Mouse (Mus musculus): ENCODE results near the gene Tsku. TPM values are rescaled to one million over a fixed set of nuclear protein-coding genes. Genes with fewer than 3 reads are reported as not detected.

Tsku gene
- polyA plus RNA-seq (2014; fragmentation: Nextera tagmentation; extraction: Ambion mirVana), result 12.8 and 14.5 TPM in 2 replicates

DNA sequence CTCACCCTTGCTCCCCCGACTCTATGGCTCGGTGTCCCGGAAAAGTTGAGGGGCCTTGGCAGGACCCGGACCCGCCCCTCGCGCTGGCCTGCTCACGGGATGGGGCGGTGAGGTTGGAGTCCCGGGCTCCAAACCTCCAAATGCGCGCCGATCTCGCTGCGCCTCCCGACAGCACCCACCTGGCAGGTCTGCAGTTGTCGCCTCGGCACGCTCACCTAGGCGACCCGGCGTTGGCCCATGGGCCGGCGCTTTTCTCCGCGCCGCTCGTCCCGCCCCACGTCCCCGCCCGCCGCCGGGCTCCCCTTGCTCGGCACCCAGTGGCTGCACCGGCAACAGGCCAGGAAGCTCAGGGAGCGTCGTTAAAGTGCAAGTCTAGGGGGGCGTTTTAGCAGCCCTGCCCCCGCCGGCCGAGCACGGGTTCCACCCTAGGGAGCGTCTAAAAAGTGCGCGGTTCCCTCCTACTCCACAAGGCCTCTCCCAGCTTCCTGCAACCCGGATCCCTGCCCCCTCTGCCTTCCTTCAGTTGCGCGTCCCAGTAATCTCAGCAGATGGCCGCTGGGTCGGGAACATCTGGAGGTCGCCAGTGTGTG is at the start of gene Tsku:
Gene Tsku (minus strand): TSS at position 266 of the 590 bp plus-strand sequence.
- DNase-seq (ENCODE audit: low spot score) (peak; percentile 95), ATAC-seq (replicated peaks; ENCODE audit: low FRiP score, low TSS enrichment, low read depth) (peak; percentile 94)
- Histone ChIP-seq H3K27ac (ENCODE audit: low read depth) (peak within 1 kb of the TSS; percentile 75), H3K27me3 (replicated peaks; ENCODE audit: control insufficient read depth, insufficient read depth, low read length) (no peaks in the 10 kb centered on the region), H3K4me3 (ENCODE audit: low read depth, low read length) (peak within 1 kb of the TSS; percentile 75), H3K9me3 (ENCODE audit: control insufficient read depth, low read length) (no peaks in the 10 kb centered on the region), H3K4me2 (ENCODE audit: low read length) (peak within 1 kb of the TSS; percentile 84), H3K4me1 (replicated peaks; ENCODE audit: control insufficient read depth, insufficient read depth, low read length) (peaks cover 23% of the 10 kb centered on the region), H3K36me3 (ENCODE audit: control insufficient read depth, insufficient read depth, low read length) (no peaks in the 10 kb centered on the region), H3K9ac (ENCODE audit: low read length) (peak within 1 kb of the TSS; percentile 76)
- WGBS, result under 1% methylated on average over 52 of the region's 52 CpGs

- Histone ChIP-seq H3K9ac (ENCODE audit: low read length) (no peak overlapping the region), H3K4me1 (replicated peaks; ENCODE audit: control insufficient read depth, insufficient read depth, low read length) (no peaks in the 10 kb centered on the region), H3K9me3 (ENCODE audit: control insufficient read depth, low read length) (no peaks in the 10 kb centered on the region), H3K36me3 (ENCODE audit: control insufficient read depth, insufficient read depth, low read length) (no peaks in the 10 kb centered on the region), H3K27ac (ENCODE audit: low read depth) (no peak overlapping the region), H3K4me2 (ENCODE audit: low read length) (no peak overlapping the region), H3K27me3 (replicated peaks; ENCODE audit: control insufficient read depth, insufficient read depth, low read length) (no peaks in the 10 kb centered on the region), H3K4me3 (ENCODE audit: low read depth, low read length) (no peak overlapping the region)
- no peak for ATAC-seq (replicated peaks; ENCODE audit: low FRiP score, low TSS enrichment, low read depth)
- WGBS, result 78% methylated on average over 5 of the region's 5 CpGs
- DNase-seq (ENCODE audit: low spot score), result no peak
These were observed 46.5 kb upstream of the Tsku start for GRCm38 (mm10) chr7:98407615-98408014.

DNA sequence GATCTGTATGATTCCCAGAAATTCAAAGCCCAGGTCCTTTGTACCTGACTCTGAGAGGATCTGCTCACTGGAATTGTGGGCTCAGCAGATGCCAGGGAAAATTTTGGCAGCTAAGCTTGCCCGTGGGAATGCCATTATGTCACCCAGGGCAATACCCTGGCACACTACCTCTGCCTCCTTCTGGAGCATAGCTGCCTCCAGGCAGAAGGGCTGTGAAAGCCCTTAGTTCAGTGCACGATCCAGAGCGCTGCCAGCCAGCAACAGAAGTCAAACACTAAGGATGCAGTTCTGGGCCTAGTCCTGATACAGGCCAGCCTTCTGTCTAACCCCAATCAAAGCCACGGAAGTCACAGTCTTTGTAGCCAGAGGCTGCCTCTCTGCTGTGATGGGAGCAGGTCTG is 42.9 kb upstream of the Tsku start:
- Histone ChIP-seq H3K9me3 (ENCODE audit: control insufficient read depth, low read length) (no peaks in the 10 kb centered on the region), H3K27ac (ENCODE audit: low read depth) (no peak overlapping the region), H3K4me2 (ENCODE audit: low read length) (no peak overlapping the region), H3K4me3 (ENCODE audit: low read depth, low read length) (no peak overlapping the region), H3K9ac (ENCODE audit: low read length) (no peak overlapping the region), H3K4me1 (replicated peaks; ENCODE audit: control insufficient read depth, insufficient read depth, low read length) (no peaks in the 10 kb centered on the region), H3K27me3 (replicated peaks; ENCODE audit: control insufficient read depth, insufficient read depth, low read length) (no peaks in the 10 kb centered on the region), H3K36me3 (ENCODE audit: control insufficient read depth, insufficient read depth, low read length) (no peaks in the 10 kb centered on the region)
- ATAC-seq (replicated peaks; ENCODE audit: low FRiP score, low TSS enrichment, low read depth), result no peak
- WGBS, result 81% methylated on average over 4 of the region's 4 CpGs
- DNase-seq (ENCODE audit: low spot score), result no peak

DNA sequence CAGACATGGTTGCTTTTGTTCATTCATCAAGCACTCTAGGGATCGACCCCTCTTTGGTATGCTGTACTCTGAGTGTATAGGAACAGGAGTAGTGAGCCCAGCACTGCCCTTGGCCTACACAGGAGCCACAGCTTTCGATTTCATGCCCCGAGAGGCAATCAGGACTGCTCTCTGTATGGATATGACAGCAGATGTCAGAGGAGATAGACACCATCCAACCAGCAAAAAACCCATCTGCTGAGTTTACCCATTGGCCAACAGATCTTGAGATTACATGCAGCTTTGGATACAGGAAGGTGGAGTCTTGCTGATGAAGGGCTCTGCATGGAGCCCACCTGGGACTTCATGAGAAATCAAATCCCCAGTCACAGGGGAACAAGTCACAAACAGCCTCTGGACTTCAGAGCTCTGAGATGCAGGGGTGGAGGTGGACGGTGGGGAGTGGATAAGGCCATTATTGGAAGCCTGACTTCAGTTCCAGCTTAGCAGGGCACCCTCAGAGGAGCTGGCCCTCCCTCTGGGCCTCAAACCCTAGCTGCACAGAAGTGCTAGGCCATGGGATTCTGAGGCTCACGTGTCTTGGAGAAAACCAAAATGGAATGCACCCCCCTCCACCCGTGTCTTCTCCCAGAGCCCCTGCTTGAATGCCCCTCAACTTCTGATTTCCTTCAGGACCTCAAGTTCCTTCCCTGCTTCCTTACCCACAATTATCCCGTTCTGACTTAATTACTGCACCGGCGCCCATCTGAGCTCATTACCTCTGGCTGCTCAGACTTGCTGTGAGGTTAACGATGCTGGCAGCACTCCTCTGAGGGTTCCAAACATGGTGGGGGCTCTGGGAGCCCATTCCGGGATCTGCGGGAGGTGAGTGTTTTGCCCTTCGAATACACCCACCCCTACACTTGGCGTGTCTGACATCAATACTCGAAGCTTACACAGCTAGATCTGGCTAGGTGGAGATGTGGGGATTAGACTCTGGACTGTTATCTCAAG is 41.8 kb upstream of the Tsku start:
- Histone ChIP-seq H3K4me2 (ENCODE audit: low read length) (no peak overlapping the region), H3K9me3 (ENCODE audit: control insufficient read depth, low read length) (no peaks in the 10 kb centered on the region), H3K4me3 (ENCODE audit: low read depth, low read length) (no peak overlapping the region), H3K9ac (ENCODE audit: low read length) (no peak overlapping the region), H3K36me3 (ENCODE audit: control insufficient read depth, insufficient read depth, low read length) (no peaks in the 10 kb centered on the region), H3K27ac (ENCODE audit: low read depth) (no peak overlapping the region), H3K27me3 (replicated peaks; ENCODE audit: control insufficient read depth, insufficient read depth, low read length) (no peaks in the 10 kb centered on the region), H3K4me1 (replicated peaks; ENCODE audit: control insufficient read depth, insufficient read depth, low read length) (no peaks in the 10 kb centered on the region)
- ATAC-seq (replicated peaks; ENCODE audit: low FRiP score, low TSS enrichment, low read depth), result no peak
- WGBS, result 70% methylated on average over 15 of the region's 15 CpGs
- DNase-seq (ENCODE audit: low spot score), result no peak

DNA sequence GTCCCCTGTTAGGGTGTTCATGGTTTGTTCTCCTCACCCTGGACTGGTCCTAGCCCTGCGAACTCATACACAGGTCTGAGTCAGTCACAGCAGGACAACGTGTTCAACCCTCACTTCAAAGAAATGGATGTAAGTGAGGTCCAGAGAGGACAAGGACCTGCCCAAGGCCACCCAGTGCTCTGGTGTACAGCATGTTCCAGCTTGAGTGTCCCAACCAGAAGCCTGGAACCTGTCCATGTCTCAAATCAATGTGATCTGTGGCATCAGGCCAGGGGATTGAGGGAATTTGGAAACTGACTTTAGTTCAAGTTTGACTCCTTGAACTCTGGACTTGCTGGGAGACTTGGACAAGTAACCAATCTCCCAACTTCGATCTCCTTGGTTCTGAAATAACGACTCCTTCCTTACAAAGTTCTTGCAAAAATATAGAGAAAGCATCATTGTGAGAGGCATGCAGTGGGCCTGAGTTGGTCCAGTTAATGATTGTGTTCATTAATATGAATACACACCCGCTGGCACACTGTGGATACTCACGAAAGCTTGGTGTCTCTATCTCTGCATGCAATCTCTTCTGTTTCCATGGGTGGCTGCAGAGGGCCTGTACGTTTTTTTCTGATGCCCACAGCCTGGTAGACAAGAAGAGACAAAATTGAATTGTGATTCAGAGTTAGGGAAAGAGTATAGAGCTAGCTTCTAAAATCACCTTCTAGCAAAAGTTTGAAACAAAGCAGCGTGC is 31.5 kb upstream of the Tsku start:
- Histone ChIP-seq H3K4me3 (ENCODE audit: low read depth, low read length) (no peak overlapping the region), H3K9ac (ENCODE audit: low read length) (no peak overlapping the region), H3K4me1 (replicated peaks; ENCODE audit: control insufficient read depth, insufficient read depth, low read length) (peaks cover 4% of the 10 kb centered on the region; the same call in 1 of the 2 replicates), H3K27ac (ENCODE audit: low read depth) (no peak overlapping the region), H3K9me3 (ENCODE audit: control insufficient read depth, low read length) (no peaks in the 10 kb centered on the region), H3K36me3 (ENCODE audit: control insufficient read depth, insufficient read depth, low read length) (no peaks in the 10 kb centered on the region), H3K27me3 (replicated peaks; ENCODE audit: control insufficient read depth, insufficient read depth, low read length) (no peaks in the 10 kb centered on the region), H3K4me2 (ENCODE audit: low read length) (no peak overlapping the region)
- DNase-seq (ENCODE audit: low spot score) (no peak), ATAC-seq (replicated peaks; ENCODE audit: low FRiP score, low TSS enrichment, low read depth) (no peak)
- 89% methylated on average over 8 of the region's 8 CpGs for WGBS

- H3K27me3 ChIP-seq (replicated peaks; ENCODE audit: control insufficient read depth, insufficient read depth, low read length), result no peaks in the 10 kb centered on the region
- no peak overlapping the region for H3K4me3 ChIP-seq (ENCODE audit: low read depth, low read length)
- WGBS, result 48% methylated on average over 7 of the region's 7 CpGs
- H3K27ac ChIP-seq (ENCODE audit: low read depth), result peak overlapping the region; percentile 52; the same call in 1 of the 2 replicates
- H3K9ac ChIP-seq (ENCODE audit: low read length), result no peak overlapping the region
- DNase-seq (ENCODE audit: low spot score), result no peak
- H3K9me3 ChIP-seq (ENCODE audit: control insufficient read depth, low read length), result no peaks in the 10 kb centered on the region
- H3K4me1 ChIP-seq (replicated peaks; ENCODE audit: control insufficient read depth, insufficient read depth, low read length), result peaks cover 4% of the 10 kb centered on the region; the same call in 1 of the 2 replicates
- ATAC-seq (replicated peaks; ENCODE audit: low FRiP score, low TSS enrichment, low read depth), result peak; percentile 51; the same call in 1 of the 2 replicates
- no peaks in the 10 kb centered on the region for H3K36me3 ChIP-seq (ENCODE audit: control insufficient read depth, insufficient read depth, low read length)
- H3K4me2 ChIP-seq (ENCODE audit: low read length), result no peak overlapping the region
These were observed 30.3 kb upstream of the Tsku start for GRCm38 (mm10) chr7:98391351-98391936.

DNA sequence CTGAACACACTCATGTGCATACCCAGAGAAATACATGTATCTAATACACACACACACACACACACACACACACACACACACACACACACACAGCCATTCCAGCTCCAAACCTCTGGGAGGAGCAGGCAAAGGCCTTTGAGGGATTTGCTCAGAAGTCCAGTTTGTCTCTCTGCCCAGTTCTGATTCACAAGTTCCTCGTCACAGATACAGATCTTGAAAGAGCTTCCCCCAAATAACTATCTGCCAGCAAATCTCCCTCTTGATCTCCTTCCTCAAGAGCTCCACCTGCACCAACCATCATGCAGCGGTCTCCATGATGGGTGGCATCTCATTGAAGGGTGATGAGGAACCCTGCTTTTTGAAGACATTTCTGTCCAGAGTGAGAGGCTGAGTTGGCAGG is 29.4 kb upstream of the Tsku start:
- Histone ChIP-seq H3K4me3 (ENCODE audit: low read depth, low read length) (no peak overlapping the region), H3K27ac (ENCODE audit: low read depth) (no peak overlapping the region), H3K27me3 (replicated peaks; ENCODE audit: control insufficient read depth, insufficient read depth, low read length) (no peaks in the 10 kb centered on the region), H3K4me1 (replicated peaks; ENCODE audit: control insufficient read depth, insufficient read depth, low read length) (peaks cover 4% of the 10 kb centered on the region; the same call in 1 of the 2 replicates), H3K36me3 (ENCODE audit: control insufficient read depth, insufficient read depth, low read length) (no peaks in the 10 kb centered on the region), H3K4me2 (ENCODE audit: low read length) (no peak overlapping the region), H3K9me3 (ENCODE audit: control insufficient read depth, low read length) (no peaks in the 10 kb centered on the region), H3K9ac (ENCODE audit: low read length) (no peak overlapping the region)
- ATAC-seq (replicated peaks; ENCODE audit: low FRiP score, low TSS enrichment, low read depth) (no peak), DNase-seq (ENCODE audit: low spot score) (no peak)
- WGBS, result 66% methylated on average over 2 of the region's 2 CpGs

DNA sequence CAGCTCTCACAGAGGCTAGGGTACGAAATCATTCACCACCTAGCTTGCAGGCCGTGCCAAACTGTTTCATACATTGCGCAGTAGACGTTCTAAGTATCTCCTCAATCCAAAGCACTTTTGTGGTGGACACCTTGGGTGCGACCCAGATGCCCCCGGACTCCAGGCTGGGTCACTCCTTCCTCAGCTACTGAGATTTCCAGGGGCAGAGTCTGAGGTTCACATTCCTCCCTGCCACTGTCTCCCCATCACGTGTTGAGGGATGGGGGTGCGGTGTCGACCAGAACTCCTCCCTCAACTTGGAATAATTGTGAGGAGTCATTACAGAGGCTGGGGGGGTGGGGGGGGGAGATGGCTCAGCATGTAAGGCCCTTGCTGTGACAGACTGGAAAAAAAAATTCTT is 28.5 kb upstream of the Tsku start:
- Histone ChIP-seq H3K9me3 (ENCODE audit: control insufficient read depth, low read length) (no peaks in the 10 kb centered on the region), H3K4me2 (ENCODE audit: low read length) (no peak overlapping the region), H3K27ac (ENCODE audit: low read depth) (no peak overlapping the region), H3K4me3 (ENCODE audit: low read depth, low read length) (no peak overlapping the region), H3K27me3 (replicated peaks; ENCODE audit: control insufficient read depth, insufficient read depth, low read length) (no peaks in the 10 kb centered on the region), H3K4me1 (replicated peaks; ENCODE audit: control insufficient read depth, insufficient read depth, low read length) (peaks cover 4% of the 10 kb centered on the region; the same call in 1 of the 2 replicates), H3K36me3 (ENCODE audit: control insufficient read depth, insufficient read depth, low read length) (no peaks in the 10 kb centered on the region), H3K9ac (ENCODE audit: low read length) (no peak overlapping the region)
- no peak for DNase-seq (ENCODE audit: low spot score)
- no peak for ATAC-seq (replicated peaks; ENCODE audit: low FRiP score, low TSS enrichment, low read depth)
- WGBS, result 82% methylated on average over 9 of the region's 9 CpGs
